Mouse (Mus musculus) v-Abl transformed pro-B cells (cell line): ENCODE data around the gene Capg.

Experiments used
- in situ Hi-C, 2 experiments: fragments of 400-800 bp; cut with MboI; formaldehyde crosslinking; loops; one replicate each; pipeline ENCODE4 v1.15.1; 2025; ENCODE audit not compliant: unreplicated experiment in 2 of 2

Gene Capg

GRCm38 (mm10) chr6:72544283-72544987 is at the start of gene Capg:
Gene Capg (plus strand): TSS chr6:72544391.
- in situ Hi-C loops: no loop called here

GRCm38 (mm10) chr6:72498950-72499349 is 45.2 kb upstream of the Capg start:
- in situ Hi-C loops: no loop called here

DNA sequence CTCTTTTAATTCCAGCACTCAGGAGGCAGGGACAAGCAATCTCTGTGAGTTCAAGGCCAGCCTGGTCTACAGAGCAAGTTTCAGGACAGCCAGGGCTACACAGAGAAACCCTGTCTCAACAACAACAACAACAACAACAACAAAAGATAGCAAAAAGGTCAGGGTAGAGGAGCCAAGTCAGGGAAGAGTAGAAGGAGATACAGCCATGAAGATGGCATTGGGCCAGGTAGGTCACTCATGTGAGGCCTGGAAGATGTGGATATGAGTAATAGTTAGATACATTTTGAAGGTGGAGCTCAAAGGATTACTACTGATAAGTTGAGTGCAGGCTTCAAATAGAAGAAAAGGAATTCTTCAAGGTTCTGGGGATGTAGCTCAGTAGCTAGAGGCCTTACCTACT is 40.9 kb upstream of the Capg start:
- in situ Hi-C loops: no loop called here

GRCm38 (mm10) chr6:72503939-72504338 is 40.3 kb upstream of the Capg start:
- in situ Hi-C loops: no loop called here

DNA sequence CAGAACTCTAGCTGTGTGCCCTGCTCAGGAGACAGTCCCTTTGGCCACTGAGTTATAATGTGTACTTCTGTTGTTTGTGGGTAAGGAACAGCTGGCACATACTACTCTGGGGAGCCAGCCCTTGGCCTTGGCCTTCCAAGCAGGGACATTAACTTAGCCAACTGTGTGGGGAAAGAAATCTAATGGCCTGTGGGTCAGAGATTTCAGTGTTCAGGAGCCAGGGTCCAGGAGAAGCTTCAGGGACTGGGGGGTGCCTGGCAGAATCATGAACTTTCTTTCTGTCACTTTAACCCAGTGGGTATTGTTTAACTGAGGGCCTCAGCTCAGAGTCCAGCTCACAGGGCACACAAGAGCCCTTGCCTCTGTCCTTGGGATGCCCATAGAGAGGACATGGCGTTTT is 38.1 kb upstream of the Capg start:
- in situ Hi-C loops: no loop called here

DNA sequence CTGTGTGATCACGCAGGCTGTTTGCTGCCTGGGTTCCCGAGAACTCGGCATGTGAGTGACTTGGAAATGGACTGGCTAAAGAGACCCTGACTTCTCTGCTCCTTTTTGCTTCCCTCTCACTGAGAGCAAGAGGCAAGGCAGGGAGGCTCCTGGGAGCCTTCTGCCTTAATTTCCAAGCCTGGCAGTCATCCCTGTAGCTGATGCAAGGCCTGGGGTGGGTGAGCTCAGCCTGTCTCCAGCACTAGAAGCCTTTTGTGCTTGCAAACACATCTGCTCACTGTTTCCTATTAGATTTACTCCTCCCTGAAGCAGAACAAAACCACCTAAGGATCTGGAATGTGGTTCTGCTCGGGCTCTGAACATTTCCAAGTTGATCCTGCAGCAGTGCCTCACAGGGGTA is 35.6 kb upstream of the Capg start:
- in situ Hi-C loops: no loop called here

DNA sequence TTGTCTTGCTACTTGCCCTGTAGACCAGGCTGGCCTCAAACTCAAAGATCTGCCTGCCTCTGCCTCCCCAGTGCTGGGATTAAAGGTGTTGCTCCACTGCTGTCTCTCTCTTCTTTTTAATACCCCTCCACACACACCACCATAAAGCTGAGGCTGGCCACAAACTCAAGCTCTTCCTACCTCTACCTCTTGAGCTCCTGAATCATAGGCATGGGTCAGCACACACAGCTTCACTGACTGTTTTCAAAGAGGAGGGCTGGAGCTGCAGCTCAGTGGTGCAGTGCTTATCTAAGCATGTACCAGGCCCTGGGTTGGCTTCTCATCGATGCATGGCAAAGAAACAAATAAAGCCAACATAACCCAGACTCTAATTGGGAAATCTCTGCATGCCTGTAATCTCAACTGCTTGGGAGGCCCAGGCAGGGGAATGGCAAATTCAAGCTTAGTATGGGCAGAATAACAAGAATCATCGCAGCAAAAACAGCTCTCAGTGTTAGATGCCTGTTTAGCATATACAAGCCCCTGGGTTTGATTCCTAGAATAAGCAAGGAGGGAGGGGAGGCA is 34.2 kb upstream of the Capg start:
- in situ Hi-C loops: no loop called here

DNA sequence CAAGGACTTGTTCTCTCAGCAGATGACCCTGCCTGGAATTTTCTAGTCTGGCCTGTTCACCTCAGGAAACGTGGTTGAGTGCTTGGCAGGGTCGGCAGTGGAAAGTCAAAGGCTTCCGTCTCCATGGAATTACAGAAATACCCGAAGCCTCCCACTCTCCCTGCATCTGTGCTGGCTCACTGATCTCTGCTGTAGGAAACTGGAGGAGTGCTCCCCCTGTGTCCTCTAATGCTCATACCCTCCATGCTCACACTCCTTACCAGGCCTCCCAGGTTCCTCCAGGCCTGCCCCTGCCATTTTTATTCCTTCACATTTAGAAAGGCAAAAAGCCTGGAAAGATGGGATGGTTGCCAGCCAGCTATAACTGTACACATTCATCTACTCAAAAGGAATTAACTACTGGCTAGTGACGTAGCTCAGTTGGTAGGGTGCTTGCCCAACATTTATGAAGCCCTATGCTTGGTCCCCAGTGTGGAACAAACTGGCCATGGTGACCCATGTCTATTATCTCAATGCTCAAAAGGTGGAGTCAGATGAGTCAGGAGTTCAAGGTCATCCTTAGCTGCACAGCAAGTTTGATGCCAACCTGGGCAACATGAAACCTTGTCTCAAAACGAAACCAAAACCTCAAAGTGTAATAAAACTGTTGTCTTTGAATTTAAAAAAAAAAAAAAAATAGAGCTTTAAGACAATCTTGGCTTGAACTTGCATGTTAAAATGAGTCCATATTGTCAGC is 33.3 kb upstream of the Capg start:
- in situ Hi-C loops: no loop called here

- in situ Hi-C loops: no loop called here
These were observed 31.7 kb upstream of the Capg start for GRCm38 (mm10) chr6:72512386-72513070.

DNA sequence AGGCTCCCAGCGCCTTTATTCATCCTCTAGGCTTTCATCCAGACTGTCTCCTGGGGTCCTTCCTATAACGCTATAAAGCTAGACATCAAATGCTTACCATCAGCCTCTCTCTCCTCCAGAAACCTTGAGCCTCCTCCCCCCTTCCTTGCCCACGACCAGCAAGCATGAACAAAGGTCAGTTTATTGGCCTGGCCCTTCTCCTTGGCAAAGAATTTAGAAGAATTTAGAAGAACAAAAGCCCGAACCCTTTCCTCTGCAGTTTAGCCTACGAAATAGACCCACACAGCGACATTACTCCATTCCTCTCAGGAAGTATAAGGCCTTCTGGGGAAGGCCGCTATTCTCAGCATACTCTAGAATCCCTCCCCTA is 31.1 kb upstream of the Capg start:
- in situ Hi-C loops: no loop called here

DNA sequence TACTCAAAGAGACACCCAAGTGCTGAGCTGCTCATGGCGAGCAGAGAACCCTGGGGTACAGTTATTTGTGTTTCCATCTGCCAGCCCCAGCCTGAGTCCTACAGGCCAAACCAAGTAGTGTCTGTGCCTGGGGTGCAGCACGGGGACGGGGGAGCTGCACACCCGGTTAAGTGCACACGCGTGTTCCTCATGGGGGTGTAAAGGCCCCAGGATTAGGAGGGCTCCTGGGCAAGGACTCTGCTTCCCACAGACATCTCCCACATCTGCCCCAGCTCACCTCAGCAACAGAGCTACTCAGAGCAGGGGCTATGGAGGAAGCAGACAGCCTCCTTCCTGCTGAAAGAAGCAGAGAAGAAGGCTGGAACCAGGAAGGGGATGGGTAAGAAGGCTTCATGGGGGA is 28.5 kb upstream of the Capg start:
- in situ Hi-C loops: no loop called here

DNA sequence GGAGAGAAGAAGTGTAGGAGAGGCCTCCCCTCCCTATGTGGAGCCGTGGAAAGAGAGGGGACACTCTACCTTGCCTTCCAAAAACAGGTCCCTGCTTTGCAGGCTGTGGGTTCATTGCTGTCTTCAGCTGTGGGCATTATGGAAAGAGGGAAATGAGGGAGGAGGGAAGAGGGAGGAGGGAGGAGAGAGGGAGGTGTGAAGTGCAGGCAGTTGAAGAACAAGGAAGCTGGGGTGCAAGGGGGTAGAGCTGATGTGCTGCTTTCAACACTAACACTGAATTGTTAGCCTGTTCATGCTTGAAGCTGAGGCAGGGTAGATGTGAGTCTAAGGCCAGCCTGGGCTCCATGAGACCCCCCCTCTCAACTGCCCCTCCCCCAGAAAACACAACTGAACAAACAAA is 25.3 kb upstream of the Capg start:
- in situ Hi-C loops: no loop called here

- in situ Hi-C loops: no loop called here
These were observed 24.9 kb upstream of the Capg start for GRCm38 (mm10) chr6:72519303-72519702.

- in situ Hi-C loops: loop anchor here in 1 of 2 experiments (5.0 kb wide), 1 partner anchor 52 kb away; no protein-coding TSS in a partner anchor
These were observed 24.1 kb upstream of the Capg start for GRCm38 (mm10) chr6:72519892-72520663.

GRCm38 (mm10) chr6:72520904-72521303 is 23.3 kb upstream of the Capg start:
- in situ Hi-C loops: loop anchor here in 1 of 2 experiments (5.0 kb wide), 1 partner anchor 51 kb away; no protein-coding TSS in a partner anchor

DNA sequence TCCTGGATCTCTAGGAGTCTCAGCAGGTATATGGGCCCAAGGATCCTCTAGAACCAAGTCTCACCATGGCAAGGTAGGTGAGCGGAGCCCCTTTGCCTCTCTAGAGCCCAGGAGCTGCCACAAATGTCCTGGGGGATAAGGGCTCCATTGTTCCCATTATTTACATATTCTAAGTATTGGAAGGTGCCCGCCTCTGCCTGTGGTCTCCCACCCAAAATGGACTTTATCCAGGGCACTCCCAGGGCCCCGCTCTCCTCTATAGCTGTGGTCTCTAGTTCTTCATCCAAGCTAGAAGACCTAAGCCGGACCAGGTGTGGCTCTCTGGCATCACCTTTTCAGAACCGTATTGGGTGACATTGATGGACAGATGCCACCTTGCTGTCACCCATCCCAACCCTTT is 22.6 kb upstream of the Capg start, which contains the start of gene Sh2d6:
Gene Sh2d6 (minus strand): TSS at position 101 of the 400 bp plus-strand sequence.
- in situ Hi-C loops: loop anchor here in 1 of 2 experiments (5.0 kb wide), 1 partner anchor 51 kb away; no protein-coding TSS in a partner anchor

GRCm38 (mm10) chr6:72522288-72522687 is 21.9 kb upstream of the Capg start:
- in situ Hi-C loops: loop anchor here in 1 of 2 experiments (5.0 kb wide), 1 partner anchor 50 kb away; no protein-coding TSS in a partner anchor

DNA sequence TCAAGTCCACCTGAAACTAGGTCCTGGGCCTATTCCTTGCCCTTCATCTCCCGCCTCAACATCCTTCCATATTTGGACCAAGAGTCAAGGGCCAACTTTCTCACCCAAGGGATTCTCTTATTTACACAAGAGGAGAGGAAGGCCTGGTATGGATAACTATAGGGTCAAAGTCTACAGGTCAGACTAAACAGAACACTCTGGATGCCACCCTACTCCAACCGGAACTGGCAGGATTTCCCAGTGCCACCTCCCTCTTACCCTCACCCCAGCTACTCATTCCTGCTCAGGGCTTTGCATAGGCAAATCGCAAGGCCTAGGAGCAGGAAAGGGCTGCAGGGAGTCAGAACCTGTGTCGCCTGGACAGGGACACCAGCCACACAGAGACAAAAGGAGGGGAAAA is 21.0 kb upstream of the Capg start:
- in situ Hi-C loops: loop anchor here in 1 of 2 experiments (5.0 kb wide), 1 partner anchor 49 kb away; no protein-coding TSS in a partner anchor

DNA sequence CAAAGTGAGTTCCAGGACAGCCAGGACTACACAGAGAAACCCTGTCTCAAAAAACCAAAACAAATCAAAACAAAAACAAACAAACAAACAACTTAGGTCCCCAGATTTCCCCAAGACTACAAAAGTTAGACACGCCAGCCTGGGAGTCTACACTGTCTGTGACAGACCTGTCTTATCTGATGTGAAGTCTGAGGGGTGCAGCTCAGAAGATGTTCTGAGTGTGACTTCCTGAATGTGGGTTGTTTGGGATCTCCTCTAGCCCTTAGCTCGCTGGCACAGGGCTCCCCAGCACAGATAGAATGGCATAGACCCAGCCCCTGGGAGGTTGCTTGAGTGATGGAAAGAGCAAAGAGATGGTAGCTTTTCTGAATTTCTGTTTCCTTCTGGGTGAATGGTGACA is 20.0 kb upstream of the Capg start:
- in situ Hi-C loops: loop anchor here in 1 of 2 experiments (5.0 kb wide), 1 partner anchor 48 kb away; no protein-coding TSS in a partner anchor

DNA sequence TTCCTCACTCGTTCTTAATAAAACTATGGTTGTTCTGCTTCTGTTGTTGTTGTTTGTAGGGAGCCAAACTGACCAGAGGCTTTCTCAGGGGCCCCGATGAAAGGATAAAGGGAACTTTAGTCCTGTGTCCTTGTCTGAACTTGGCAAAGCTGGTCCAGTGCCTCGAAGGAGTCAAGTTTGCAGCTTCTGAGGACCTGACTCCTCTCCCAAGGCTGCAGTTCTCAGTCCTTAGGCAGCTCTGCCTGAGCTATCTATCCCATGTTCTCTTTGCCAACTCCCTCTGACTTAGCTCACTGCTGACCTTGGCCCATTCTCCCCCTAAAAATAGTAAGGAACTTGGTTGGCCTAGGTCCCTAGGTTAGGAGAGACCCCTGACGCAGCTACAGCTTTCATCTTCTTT is 17.1 kb upstream of the Capg start:
- in situ Hi-C loops: no loop called here
